Mouse (Mus musculus) megakaryocyte, embryonic 14.5 days (primary cell): ENCODE results near the gene Ifit2.

Experiments used
- FLI1 ChIP-seq: IDR thresholded peaks from 2 replicates; pipeline ENCODE4 v1.6.1; 2012; ENCODE audit warnings: low read length, inconsistent platforms, mixed read lengths
- GATA1 ChIP-seq: IDR thresholded peaks from 3 replicates; pipeline ENCODE4 v1.6.1; 2012; ENCODE audit warnings: mixed read lengths, low read length, inconsistent platforms, borderline replicate concordance

DNA sequence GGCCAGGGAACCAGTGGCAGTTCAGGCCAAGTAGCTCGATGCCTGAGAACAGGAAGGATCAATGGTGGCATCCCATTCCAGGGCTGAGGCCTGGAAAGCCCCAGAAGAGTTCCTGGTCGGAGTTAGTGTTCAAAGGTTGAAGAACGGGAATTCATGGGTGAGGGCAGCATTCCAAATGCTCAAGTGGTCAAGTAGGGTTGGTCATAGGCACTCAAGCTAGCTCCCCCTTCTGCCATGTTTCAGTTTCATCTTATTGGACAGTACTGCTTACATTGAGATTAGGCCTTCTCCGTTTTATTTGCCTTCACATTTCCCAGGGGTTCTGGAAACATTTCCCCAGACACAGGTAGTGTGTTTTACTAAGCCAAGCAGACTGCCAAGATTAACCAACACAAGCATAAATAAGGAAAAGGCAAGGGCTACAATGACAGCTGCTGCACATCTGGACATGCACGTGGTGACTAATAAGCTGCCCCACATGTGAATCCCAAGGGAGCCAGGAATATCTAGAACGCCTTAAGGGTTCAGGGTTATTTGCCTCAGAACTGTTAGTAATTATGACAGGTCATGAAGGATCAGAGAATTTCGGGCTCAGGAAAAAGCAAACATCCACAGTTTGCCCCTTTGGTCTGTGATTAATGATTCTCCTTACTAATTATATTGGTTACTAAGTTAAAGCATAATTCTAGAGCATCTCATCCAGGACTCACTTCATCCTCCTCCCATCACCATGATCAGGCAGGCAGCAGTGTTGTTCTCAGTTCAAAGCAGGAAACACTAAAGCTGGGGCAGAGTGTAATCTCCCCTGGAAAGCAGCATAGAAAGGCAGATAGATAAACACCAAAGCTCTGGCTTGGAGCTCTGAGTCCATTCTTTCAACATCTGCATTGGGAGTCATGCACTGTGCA lies 18.7 kb downstream of the Ifit2 start:
- TF ChIP-seq FLI1 (no peak), GATA1 (no peak)
